Mouse (Mus musculus): ENCODE results near the gene Heatr5b.

GRCm38 (mm10) chr17:78737096-78737495 lies 98.1 kb downstream of the Heatr5b start, which contains the start of gene Strn:
- TF ChIP-seq GATA1 (IDR thresholded peaks at IDR 0.05; ENCODE audit: low read depth, low read length) (no peak), POLR2AphosphoS2 (IDR thresholded peaks at IDR 0.05; ENCODE audit: low read length) (no peak), KAT2A (conservative IDR thresholded peaks at IDR 0.05; ENCODE audit: low read depth, low read length) (no peak), CHD2 (IDR thresholded peaks at IDR 0.05; ENCODE audit: low read length) (no peak), MAX (IDR thresholded peaks at IDR 0.05; ENCODE audit: low read length) (no peak), POLR2A (IDR thresholded peaks at IDR 0.05; ENCODE audit: control insufficient read depth in 1 of 2, insufficient read depth in 1 of 2, low read depth in 1 of 2, low read length in 2 of 2, poor library complexity in 1 of 2) (no peak), EP300 (IDR thresholded peaks at IDR 0.05; ENCODE audit: low read depth in 1 of 2, low read length in 2 of 2) (no peak), NRF1 (IDR thresholded peaks at IDR 0.05; ENCODE audit: insufficient read depth, low read depth, low read length, poor library complexity, severe bottlenecking) (no peak)

Data from MEL (cell line).